Mouse (Mus musculus) heart, adult 2 months (tissue): Measurements from ENCODE around the gene Mvp.

Source experiments
- CTCF ChIP-seq: fragments of 200-600 bp; IDR thresholded peaks from 2 replicates; pipeline ENCODE4 v1.8.1; 2022; ENCODE audit warnings: antibody characterized with exemption, mild to moderate bottlenecking, moderate library complexity
- POLR2A ChIP-seq: fragments of 200-500 bp; IDR thresholded peaks from 2 replicates; pipeline ENCODE4 v1.6.1; 2011; ENCODE audit warnings: mild to moderate bottlenecking, low read depth, low read length, control low read depth; ENCODE audit not compliant: insufficient read depth

DNA sequence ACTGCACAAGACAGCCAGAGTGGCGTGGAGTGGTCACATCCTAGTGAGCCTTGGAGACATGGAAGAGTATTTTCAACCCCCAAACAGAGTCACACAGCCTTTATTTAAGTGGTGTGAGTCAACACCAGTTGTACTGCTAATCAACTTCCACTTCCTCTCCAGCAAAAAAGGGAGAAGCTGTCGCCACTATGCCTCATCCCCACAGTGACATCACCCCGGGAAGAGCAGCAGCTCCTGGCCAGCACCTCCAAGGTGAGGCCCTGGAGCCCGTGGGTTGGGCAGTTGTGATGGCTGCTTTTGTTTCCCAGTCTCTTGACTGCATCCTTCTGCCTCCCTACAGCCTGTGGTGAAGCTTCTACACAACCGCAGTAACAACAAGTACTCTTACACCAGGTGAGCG, 73.2 kb downstream of the Mvp start:
- TF ChIP-seq CTCF (no peak), POLR2A (no peak)
